Mouse (Mus musculus) megakaryocyte, embryonic 14.5 days (primary cell): ENCODE results near the gene Flt3l.

Source experiments
- FLI1 ChIP-seq: IDR thresholded peaks from 2 replicates; pipeline ENCODE4 v1.6.1; 2012; ENCODE audit warnings: low read length, inconsistent platforms, mixed read lengths
- GATA1 ChIP-seq: IDR thresholded peaks from 3 replicates; pipeline ENCODE4 v1.6.1; 2012; ENCODE audit warnings: mixed read lengths, low read length, inconsistent platforms, borderline replicate concordance

DNA sequence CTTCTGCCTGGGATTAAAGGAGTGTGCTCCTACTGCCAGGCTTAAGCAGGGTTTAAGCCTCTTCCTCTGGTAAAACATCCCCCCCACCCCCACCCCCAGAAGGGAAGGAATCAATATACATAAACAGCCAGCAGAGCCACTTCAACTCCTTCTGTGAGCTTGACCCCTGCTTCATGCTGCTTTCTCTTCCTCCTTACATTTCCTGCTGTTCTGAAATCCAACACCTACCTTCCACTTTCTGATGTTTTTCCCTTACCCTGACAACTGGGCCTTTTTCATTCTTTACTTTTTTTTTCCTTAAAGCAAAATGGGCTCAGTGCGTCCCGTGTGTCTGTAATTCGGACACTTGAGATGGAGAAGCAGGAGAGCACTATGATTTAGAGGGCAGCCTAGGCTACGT is 14.1 kb upstream of the Flt3l start:
- no peak for TF ChIP-seq GATA1
- no peak for TF ChIP-seq FLI1
